Mouse (Mus musculus) small intestine, adult 2 months (tissue): ENCODE measurements at regions not wholly inside any gene's neighbourhood (a gene's known extent, or its start where the extent isn't known, plus 50 kb on each side); places are given as distances from the start of the nearest gene placed in this dataset.

Experiments
- CTCF ChIP-seq: fragments of 200-500 bp; IDR thresholded peaks from 2 replicates; pipeline ENCODE4 v1.5.1; 2012; ENCODE audit warnings: low read depth, mild to moderate bottlenecking, control low read depth, inconsistent platforms, low read length, moderate library complexity, mixed read lengths; ENCODE audit not compliant: insufficient replicate concordance, insufficient read length; ENCODE audit errors: extremely low read depth
- POLR2A ChIP-seq: fragments of 200-500 bp; IDR thresholded peaks from 2 replicates; pipeline ENCODE4 v1.6.1; 2012; ENCODE audit warnings: low read depth, mild to moderate bottlenecking, control low read depth, inconsistent platforms, low read length, moderate library complexity

GRCm38 (mm10) chr1:73177076-73177475 is 161.4 kb upstream of the Tnp1 start:
- TF ChIP-seq POLR2A: no peak
- no peak for TF ChIP-seq CTCF
